Mouse (Mus musculus) limb, embryonic 14.5 days (tissue): Measurements from ENCODE around the gene RPS10-NUDT3. TPM values are rescaled to one million over a fixed set of nuclear protein-coding genes. Genes with fewer than 3 reads are reported as not detected.
A peak's percentile ranks its signal among the peaks of the same experiment; 100 is the strongest.
"Not testable (repeated sequence)": the region's sequence is repeated elsewhere in the genome, so short reads cannot be mapped to it uniquely, and the experiment has no call there.

Experiments used
- ATAC-seq: fragments of 200-750 bp; cut with Nextera tagmentation; 2 replicates; pipeline ENCODE4 v1.8.0; 2017; ENCODE audit warnings: low read depth, moderate number of reproducible peaks, moderate TSS enrichment; ENCODE audit not compliant: low FRiP score
- DNase-seq: peaks from one replicate; pipeline ENCODE4 v3.0.0-alpha.2; 2015; ENCODE audit warnings: low spot score
- H3K27ac ChIP-seq: fragments of 300-500 bp; sonication (generic); replicated peaks from 2 replicates; pipeline ENCODE4 v1.5.1; 2014; ENCODE audit warnings: low read depth, mild to moderate bottlenecking, low read length, moderate library complexity, mixed read lengths
- H3K27me3 ChIP-seq: fragments of 300-500 bp; sonication (generic); 2 replicates; pipeline ENCODE4 v1.6.1; 2014; ENCODE audit warnings: low read length, mixed read lengths; ENCODE audit not compliant: control insufficient read depth, insufficient read depth
- H3K36me3 ChIP-seq: fragments of 300-500 bp; sonication (generic); 2 replicates; pipeline ENCODE4 v1.6.1; 2014; ENCODE audit warnings: mild to moderate bottlenecking, low read length, moderate library complexity, mixed read lengths; ENCODE audit not compliant: control insufficient read depth, insufficient read depth
- H3K4me1 ChIP-seq: fragments of 300-500 bp; sonication (generic); 2 replicates; pipeline ENCODE4 v1.6.1; 2014; ENCODE audit warnings: antibody characterized with exemption, low read length, mixed read lengths; ENCODE audit not compliant: control insufficient read depth, insufficient read depth
- H3K4me2 ChIP-seq: fragments of 300-500 bp; sonication (generic); replicated peaks from 2 replicates; pipeline ENCODE4 v1.6.1; 2014; ENCODE audit warnings: low read depth, mild to moderate bottlenecking, low read length, moderate library complexity; ENCODE audit not compliant: severe bottlenecking
- H3K4me3 ChIP-seq: fragments of 300-500 bp; sonication (generic); replicated peaks from 2 replicates; pipeline ENCODE4 v1.5.1; 2014; ENCODE audit warnings: low read length
- H3K9ac ChIP-seq: fragments of 300-500 bp; sonication (generic); 2 replicates; pipeline ENCODE4 v1.6.1; 2014; ENCODE audit warnings: mild to moderate bottlenecking, low read depth, low read length, moderate library complexity; ENCODE audit not compliant: severe bottlenecking
- H3K9me3 ChIP-seq: fragments of 300-500 bp; sonication (generic); 2 replicates; pipeline ENCODE4 v1.6.1; 2016; ENCODE audit warnings: low read length; ENCODE audit not compliant: control insufficient read depth
- POLR2A ChIP-seq: fragments of 200-500 bp; IDR thresholded peaks from 2 replicates; pipeline ENCODE4 v1.8.0; 2012; ENCODE audit warnings: inconsistent platforms, mild to moderate bottlenecking, moderate library complexity, borderline replicate concordance; ENCODE audit not compliant: insufficient read depth, insufficient read length; ENCODE audit errors: extremely low read depth
- WGBS: fragments of 180-500 bp; shearing (Covaris S2); extraction: QIAGEN DNeasy Blood & Tissue Kit; methylation state at CpG from one replicate; pipeline ENCODE4 v1.1.7; 2014; 5-methylcytosine and 5-hydroxymethylcytosine counted together
- polyA plus RNA-seq, 2 experiments: library from polyadenylated mRNA; depleted of rRNA in 1 of 2; stranded (reverse) in 1 of 2; unstranded in 1 of 2; fragments of >200 nt; fragmentation: Nextera tagmentation in 1 of 2; extraction: Ambion mirVana in 1 of 2; gene quantifications; 2 replicates each; pipeline versions ENCODE4 v1.2.1 to v1.2.3; 2012 to 2014

The RPS10-NUDT3 gene
- polyA plus RNA-seq, 2 experiments: 0.11 TPM; not detected in 1

- TF ChIP-seq POLR2A: no peak
- peak; percentile 40 for DNase-seq
- Histone ChIP-seq H3K36me3 (no peaks in the 10 kb centered on the region), H3K4me2 (no peak overlapping the region), H3K4me3 (no peak overlapping the region), H3K27me3 (no peaks in the 10 kb centered on the region), H3K4me1 (peaks cover 6% of the 10 kb centered on the region), H3K9me3 (no peaks in the 10 kb centered on the region), H3K9ac (peak overlapping the region; percentile 48), H3K27ac (no peak overlapping the region)
- peak; percentile 32; the same call in 1 of the 2 replicates for ATAC-seq
- WGBS: 7% methylated on average over 12 of the region's 12 CpGs
Measured at GRCm38 (mm10) chr17:27642491-27643062, 7.6 kb upstream of the RPS10-NUDT3 start.

GRCm38 (mm10) chr17:27639851-27640250 lies 4.8 kb upstream of the RPS10-NUDT3 start:
- DNase-seq, H3K4me3 ChIP-seq, ATAC-seq, H3K27ac ChIP-seq, H3K4me1 ChIP-seq, H3K27me3 ChIP-seq, H3K4me2 ChIP-seq, H3K9me3 ChIP-seq, H3K9ac ChIP-seq, H3K36me3 ChIP-seq: not testable (repeated sequence)
- WGBS: 89% methylated on average over 6 of the region's 6 CpGs

- Histone ChIP-seq H3K4me3 (no peak overlapping the region), H3K9ac (no peak overlapping the region), H3K27me3 (no peaks in the 10 kb centered on the region), H3K36me3 (0 out of 2 replicates have a peak, but pooled peaks cover under 1% of the 10 kb centered on the region), H3K4me1 (peaks cover 6% of the 10 kb centered on the region), H3K4me2 (no peak overlapping the region), H3K27ac (no peak overlapping the region), H3K9me3 (no peaks in the 10 kb centered on the region)
- no peak for DNase-seq
- TF ChIP-seq POLR2A: no peak
- ATAC-seq: no peak
- WGBS: 76% methylated on average over 20 of the region's 20 CpGs
Measured at GRCm38 (mm10) chr17:27638921-27639332, 3.9 kb upstream of the RPS10-NUDT3 start.

GRCm38 (mm10) chr17:27637333-27637732 lies 2.3 kb upstream of the RPS10-NUDT3 start:
- peaks cover 17% of the 10 kb centered on the region for H3K36me3 ChIP-seq
- no peaks in the 10 kb centered on the region for H3K27me3 ChIP-seq
- H3K4me1 ChIP-seq: peaks cover 10% of the 10 kb centered on the region
- no peak for ATAC-seq
- TF ChIP-seq POLR2A: no peak
- no peak overlapping the region for H3K27ac ChIP-seq
- H3K9ac ChIP-seq: no peak overlapping the region
- DNase-seq: no peak
- H3K4me3 ChIP-seq: no peak overlapping the region
- H3K4me2 ChIP-seq: no peak overlapping the region
- H3K9me3 ChIP-seq: no peaks in the 10 kb centered on the region
- WGBS: 75% methylated on average over 9 of the region's 9 CpGs

GRCm38 (mm10) chr17:27636132-27637020 lies 1.4 kb upstream of the RPS10-NUDT3 start, which contains the start of gene Rps10:
TSS of gene Rps10 (minus strand) at chr17:27636669.
- ATAC-seq: no peak
- H3K36me3 ChIP-seq: peaks cover 26% of the 10 kb centered on the region
- no peaks in the 10 kb centered on the region for H3K27me3 ChIP-seq
- H3K4me2 ChIP-seq: peak within 1 kb of the TSS; percentile 91
- H3K4me3 ChIP-seq: peak within 1 kb of the TSS; percentile 75
- peak within 1 kb of the TSS; percentile 87 for H3K27ac ChIP-seq
- peak within 1 kb of the TSS; percentile 91; the same call in 1 of the 2 replicates for H3K9ac ChIP-seq
- peaks cover 9% of the 10 kb centered on the region; the same call in 1 of the 2 replicates for H3K4me1 ChIP-seq
- DNase-seq: no peak
- no peaks in the 10 kb centered on the region for H3K9me3 ChIP-seq
- no peak for TF ChIP-seq POLR2A
- WGBS: 43% methylated on average over 18 of the region's 18 CpGs

GRCm38 (mm10) chr17:27635575-27635903 lies 517 bp upstream of the RPS10-NUDT3 start:
- Histone ChIP-seq H3K4me2 (peak overlapping the region; percentile 91), H3K27ac (peak overlapping the region; percentile 87), H3K36me3 (peaks cover 35% of the 10 kb centered on the region), H3K9ac (peak overlapping the region; percentile 91; the same call in 1 of the 2 replicates), H3K4me3 (peak overlapping the region; percentile 75)
- not testable (repeated sequence) for H3K9me3 ChIP-seq, DNase-seq, H3K4me1 ChIP-seq, H3K27me3 ChIP-seq, ATAC-seq
- 43% methylated on average over 9 of the region's 9 CpGs for WGBS
